Mouse (Mus musculus): ENCODE results near the gene Pdgfra.

Pdgfra gene

GRCm38 (mm10) chr5:75152021-75152425 is at the start of gene Pdgfra:
Gene Pdgfra (plus strand): TSS chr5:75152292.
- DNase-seq (ENCODE audit: low read depth), result no peak

- DNase-seq (ENCODE audit: low read depth), result no peak
Measured at GRCm38 (mm10) chr5:75106511-75106910, 45.6 kb upstream of the Pdgfra start.

GRCm38 (mm10) chr5:75109368-75109767 is 42.7 kb upstream of the Pdgfra start:
- DNase-seq (ENCODE audit: low read depth), result no peak

GRCm38 (mm10) chr5:75111781-75112180 is 40.3 kb upstream of the Pdgfra start:
- DNase-seq (ENCODE audit: low read depth), result no peak

GRCm38 (mm10) chr5:75118840-75119239 is 33.3 kb upstream of the Pdgfra start:
- peak; percentile 14 for DNase-seq (ENCODE audit: low read depth)

- DNase-seq (ENCODE audit: low read depth), result no peak
Measured at GRCm38 (mm10) chr5:75121646-75122045, 30.4 kb upstream of the Pdgfra start.

GRCm38 (mm10) chr5:75134681-75135080 is 17.4 kb upstream of the Pdgfra start:
- no peak for DNase-seq (ENCODE audit: low read depth)

GRCm38 (mm10) chr5:75143092-75143491 is 9.0 kb upstream of the Pdgfra start:
- peak; percentile 71 for DNase-seq (ENCODE audit: low read depth)

- no peak for DNase-seq (ENCODE audit: low read depth)
Measured at GRCm38 (mm10) chr5:75143767-75144166, 8.3 kb upstream of the Pdgfra start.

- DNase-seq (ENCODE audit: low read depth), result no peak
Measured at GRCm38 (mm10) chr5:75145341-75145740, 6.8 kb upstream of the Pdgfra start.

GRCm38 (mm10) chr5:75146469-75146868 is 5.6 kb upstream of the Pdgfra start:
- DNase-seq (ENCODE audit: low read depth), result no peak

GRCm38 (mm10) chr5:75148343-75149127 is 3.6 kb upstream of the Pdgfra start:
- no peak for DNase-seq (ENCODE audit: low read depth)

- no peak for DNase-seq (ENCODE audit: low read depth)
Measured at GRCm38 (mm10) chr5:75149380-75149779, 2.7 kb upstream of the Pdgfra start.

GRCm38 (mm10) chr5:75149880-75150279 is 2.2 kb upstream of the Pdgfra start:
- no peak for DNase-seq (ENCODE audit: low read depth)

GRCm38 (mm10) chr5:75150341-75150981 is 1.6 kb upstream of the Pdgfra start:
- no peak for DNase-seq (ENCODE audit: low read depth)

- no peak for DNase-seq (ENCODE audit: low read depth)
Measured at GRCm38 (mm10) chr5:75151146-75151900, 769 bp upstream of the Pdgfra start.

- DNase-seq (ENCODE audit: low read depth), result no peak
Measured at GRCm38 (mm10) chr5:75152791-75153625, 916 bp downstream of the Pdgfra start.

- DNase-seq (ENCODE audit: low read depth), result no peak
Measured at GRCm38 (mm10) chr5:75153626-75153960, 1.5 kb downstream of the Pdgfra start.

GRCm38 (mm10) chr5:75153961-75154620 is 2.0 kb downstream of the Pdgfra start:
- DNase-seq (ENCODE audit: low read depth), result no peak

GRCm38 (mm10) chr5:75154621-75155235 is 2.6 kb downstream of the Pdgfra start:
- DNase-seq (ENCODE audit: low read depth), result no peak

GRCm38 (mm10) chr5:75155281-75155680 is 3.2 kb downstream of the Pdgfra start:
- no peak for DNase-seq (ENCODE audit: low read depth)

Data from naive thymus-derived CD4-positive, alpha-beta T cell, adult 2 months (primary cell).